Mouse (Mus musculus): ENCODE results near the gene Il18bp. TPM values are rescaled to one million over a fixed set of nuclear protein-coding genes. Genes with fewer than 3 reads are reported as not detected.
"Not testable (repeated sequence)": the region's sequence is repeated elsewhere in the genome, so short reads cannot be mapped to it uniquely, and the experiment has no call there.

Il18bp gene
- polyA plus RNA-seq (2012; rRNA removed) = 25.7 and 49.6 TPM in 2 replicates

- DNase-seq (ENCODE audit: low read depth, low spot score) = no peak
- 86% methylated on average over 3 of the region's 3 CpGs for WGBS
These were observed at the start of gene Il18bp for GRCm38 (mm10) chr7:102018590-102018989. TSS of gene Il18bp (minus strand) at chr7:102018690.

GRCm38 (mm10) chr7:102066363-102066762 is 47.9 kb upstream of the Il18bp start:
- 53% methylated on average over 6 of the region's 6 CpGs for WGBS
- DNase-seq (ENCODE audit: low read depth, low spot score) = no peak

GRCm38 (mm10) chr7:102065046-102065891 is 46.8 kb upstream of the Il18bp start, which contains the start of the genes Rnf121, Xndc1 and Xntrpc:
TSS of gene Rnf121 (minus strand) at chr7:102065469.
TSS of gene Xndc1 (plus strand) at chr7:102065511.
TSS of gene Xntrpc (plus strand) at chr7:102065713.
- under 1% methylated on average over 56 of the region's 56 CpGs for WGBS
- peak; percentile 87 for DNase-seq (ENCODE audit: low read depth, low spot score)

- 1% methylated on average over 9 of the region's 9 CpGs for WGBS
These were observed 46.2 kb upstream of the Il18bp start for GRCm38 (mm10) chr7:102064655-102065045.

GRCm38 (mm10) chr7:102063891-102064290 is 45.4 kb upstream of the Il18bp start:
- 57% methylated on average over 9 of the region's 9 CpGs for WGBS
- DNase-seq (ENCODE audit: low read depth, low spot score) = no peak

More at GRCm38 (mm10) chr7:102064655-102065045, 46.2 kb upstream of the Il18bp start:
- DNase-seq (ENCODE audit: low read depth, low spot score) = no peak

- WGBS = 42% methylated on average over 1 of the region's 1 CpGs
- DNase-seq (ENCODE audit: low read depth, low spot score) = peak; percentile 70
These were observed 43.7 kb upstream of the Il18bp start for GRCm38 (mm10) chr7:102062203-102062602.

GRCm38 (mm10) chr7:102061353-102061752 is 42.9 kb upstream of the Il18bp start:
- WGBS = 65% methylated on average over 3 of the region's 3 CpGs
- no peak for DNase-seq (ENCODE audit: low read depth, low spot score)

GRCm38 (mm10) chr7:102048524-102048923 is 30.0 kb upstream of the Il18bp start:
- not testable (repeated sequence) for DNase-seq (ENCODE audit: low read depth, low spot score)

- 20% methylated on average over 2 of the region's 2 CpGs for WGBS
- no peak for DNase-seq (ENCODE audit: low read depth, low spot score)
These were observed 23.8 kb upstream of the Il18bp start for GRCm38 (mm10) chr7:102042314-102042713.

GRCm38 (mm10) chr7:102037318-102037717 is 18.8 kb upstream of the Il18bp start:
- DNase-seq (ENCODE audit: low read depth, low spot score) = no peak
- 85% methylated on average over 3 of the region's 3 CpGs for WGBS

- WGBS = 60% methylated on average over 2 of the region's 2 CpGs
- no peak for DNase-seq (ENCODE audit: low read depth, low spot score)
These were observed 17.0 kb upstream of the Il18bp start for GRCm38 (mm10) chr7:102035534-102035933.

GRCm38 (mm10) chr7:102034904-102035303 is 16.4 kb upstream of the Il18bp start:
- WGBS = 98% methylated on average over 1 of the region's 1 CpGs
- no peak for DNase-seq (ENCODE audit: low read depth, low spot score)

- no peak for DNase-seq (ENCODE audit: low read depth, low spot score)
- WGBS = 86% methylated on average over 2 of the region's 2 CpGs
These were observed 7.0 kb upstream of the Il18bp start for GRCm38 (mm10) chr7:102025187-102026119.

GRCm38 (mm10) chr7:102023821-102024220 is 5.3 kb upstream of the Il18bp start:
- DNase-seq (ENCODE audit: low read depth, low spot score) = no peak
- 94% methylated on average over 9 of the region's 9 CpGs for WGBS

GRCm38 (mm10) chr7:102020934-102021333 is 2.4 kb upstream of the Il18bp start:
- not testable (repeated sequence) for DNase-seq (ENCODE audit: low read depth, low spot score)
- WGBS = 87% methylated on average over 2 of the region's 2 CpGs

GRCm38 (mm10) chr7:102019362-102019761 is 872 bp upstream of the Il18bp start:
- no peak for DNase-seq (ENCODE audit: low read depth, low spot score)
- WGBS = 62% methylated on average over 3 of the region's 3 CpGs

GRCm38 (mm10) chr7:102018034-102018433 is 456 bp downstream of the Il18bp start:
- WGBS = 72% methylated on average over 7 of the region's 7 CpGs
- DNase-seq (ENCODE audit: low read depth, low spot score) = no peak

GRCm38 (mm10) chr7:102017452-102017851 is 1.0 kb downstream of the Il18bp start:
- DNase-seq (ENCODE audit: low read depth, low spot score) = peak; percentile 27
- WGBS = 15% methylated on average over 5 of the region's 5 CpGs

GRCm38 (mm10) chr7:102016936-102017335 is 1.6 kb downstream of the Il18bp start:
- DNase-seq (ENCODE audit: low read depth, low spot score) = no peak
- WGBS = 54% methylated on average over 4 of the region's 4 CpGs

GRCm38 (mm10) chr7:102014995-102015394 is 3.5 kb downstream of the Il18bp start:
- WGBS = 88% methylated on average over 2 of the region's 2 CpGs
- no peak for DNase-seq (ENCODE audit: low read depth, low spot score)
